Mouse (Mus musculus) left cerebral cortex, adult 11 months (tissue): ENCODE data around the gene Gm11639.
"Not testable (repeated sequence)": the region's sequence is repeated elsewhere in the genome, so short reads cannot be mapped to it uniquely, and the experiment has no call there.

Experiments
- DNase-seq: peaks from one replicate; pipeline ENCODE4 v3.0.0; 2022; ENCODE audit warnings: low spot score

Gene Gm11639

DNA sequence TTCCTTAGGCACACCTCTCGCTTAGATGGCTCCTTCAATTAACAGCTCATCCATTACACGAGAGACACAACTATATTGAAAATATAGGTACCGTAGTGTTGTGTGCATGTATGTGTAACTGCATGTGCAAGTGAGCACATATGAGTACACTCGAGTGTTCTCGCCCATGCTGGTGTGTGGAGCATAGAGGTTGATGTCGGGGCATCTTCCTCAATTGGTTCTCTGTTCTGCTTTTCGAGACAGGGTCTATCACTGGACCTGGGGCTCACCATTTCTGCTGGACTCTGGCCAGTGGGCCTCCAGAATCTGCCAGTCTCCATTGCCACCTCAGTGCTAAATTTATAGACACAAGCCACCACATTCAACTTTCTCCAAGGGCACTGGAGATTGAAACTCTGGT is 432.3 kb downstream of the Gm11639 start:
- DNase-seq, result no peak

DNA sequence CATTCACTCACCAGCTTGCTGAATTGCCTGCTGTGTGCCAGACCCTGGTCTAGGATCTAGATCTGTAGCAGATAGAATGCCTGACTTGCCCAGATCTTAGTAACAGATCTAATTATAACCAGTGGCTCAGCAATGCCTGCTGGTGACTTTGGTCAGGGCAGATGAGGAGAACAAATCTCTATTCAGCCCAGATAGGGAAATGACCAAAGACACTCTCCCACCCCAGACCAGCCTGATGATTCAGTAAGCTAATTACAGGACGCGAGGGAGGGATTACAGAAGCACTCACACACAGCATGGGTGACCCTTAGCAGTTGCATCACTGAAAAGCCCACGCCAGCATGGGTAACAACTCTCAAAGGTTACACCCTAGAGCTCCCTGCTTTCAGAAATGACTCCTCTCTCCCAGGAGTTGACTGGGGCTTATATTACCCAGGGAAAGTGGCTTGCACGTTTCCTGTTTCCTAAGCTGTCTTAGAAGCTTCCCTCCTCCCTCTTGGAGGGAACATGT is 435.1 kb downstream of the Gm11639 start:
- DNase-seq, result no peak

- DNase-seq, result not testable (repeated sequence)
Observed at GRCm38 (mm10) chr11:105121792-105122191, 436.3 kb downstream of the Gm11639 start.

DNA sequence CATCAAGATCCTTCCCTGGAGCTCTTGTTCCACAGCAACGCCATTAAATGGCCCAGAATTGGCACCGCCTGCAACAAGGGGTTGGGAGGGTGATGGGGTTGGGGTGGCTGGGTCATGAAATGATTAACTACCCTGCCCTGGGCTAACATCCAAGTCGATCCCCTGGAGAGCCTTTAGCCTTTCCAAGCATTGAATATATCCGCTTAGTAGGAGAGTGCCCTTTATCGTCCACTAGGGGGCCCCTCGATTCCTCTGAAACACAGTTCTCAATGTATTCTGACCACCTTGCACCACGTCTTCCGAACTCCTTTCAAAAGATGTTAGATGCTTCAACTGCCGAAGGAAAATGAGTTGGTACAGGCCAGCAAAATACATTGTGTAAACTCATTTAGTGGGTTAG is 438.5 kb downstream of the Gm11639 start:
- no peak for DNase-seq

GRCm38 (mm10) chr11:105125735-105126519 is 440.4 kb downstream of the Gm11639 start, which contains the start of gene Mettl2:
Gene Mettl2 (plus strand): TSS chr11:105126425.
- DNase-seq, result peak; percentile 71

DNA sequence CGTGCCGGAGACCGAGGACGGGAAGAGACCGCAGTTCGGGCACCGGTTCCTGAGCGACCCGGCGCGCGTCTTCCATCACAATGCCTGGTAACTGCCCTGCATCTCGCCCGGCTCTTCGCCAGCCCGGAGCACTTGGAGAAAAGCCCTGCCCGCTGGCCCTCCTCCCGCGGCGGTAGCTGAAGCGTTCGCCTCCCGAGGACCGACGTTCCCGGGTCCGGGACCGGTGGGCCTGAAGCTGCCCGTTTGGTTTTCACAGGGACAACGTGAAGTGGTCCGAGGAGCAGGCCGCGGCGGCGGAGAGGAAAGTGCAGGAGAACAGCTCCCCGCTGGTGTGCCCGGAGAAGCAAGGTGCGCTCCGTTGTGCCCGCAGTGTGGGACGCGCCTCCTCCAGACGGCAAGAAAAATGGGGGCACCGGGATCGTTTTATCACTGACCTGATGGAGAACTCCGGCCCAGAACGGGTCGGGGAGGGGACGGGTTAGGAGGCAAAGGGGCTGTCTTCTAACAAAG is 441.1 kb downstream of the Gm11639 start:
- peak; percentile 6 for DNase-seq

DNA sequence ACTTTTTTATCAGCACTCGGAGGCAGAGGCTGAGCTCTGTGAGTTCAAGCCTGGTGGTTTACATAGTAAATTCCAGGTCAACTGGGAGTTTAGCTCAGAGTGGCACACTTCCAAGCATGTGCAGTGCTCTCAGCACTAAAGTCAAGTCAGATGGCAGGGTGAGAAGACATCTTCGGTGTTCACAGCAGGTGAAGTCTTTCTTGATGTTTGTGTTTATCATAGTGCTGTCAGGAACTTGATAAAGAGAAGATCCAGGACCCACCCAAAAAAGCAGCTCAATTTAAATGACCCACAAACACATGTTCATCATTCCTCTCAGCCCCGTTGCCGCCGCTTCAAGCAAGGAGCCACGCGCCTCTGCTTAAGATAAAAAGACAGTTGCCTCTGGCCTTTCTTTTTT is 450.2 kb downstream of the Gm11639 start:
- no peak for DNase-seq

GRCm38 (mm10) chr11:105137255-105137654 is 451.7 kb downstream of the Gm11639 start:
- not testable (repeated sequence) for DNase-seq

DNA sequence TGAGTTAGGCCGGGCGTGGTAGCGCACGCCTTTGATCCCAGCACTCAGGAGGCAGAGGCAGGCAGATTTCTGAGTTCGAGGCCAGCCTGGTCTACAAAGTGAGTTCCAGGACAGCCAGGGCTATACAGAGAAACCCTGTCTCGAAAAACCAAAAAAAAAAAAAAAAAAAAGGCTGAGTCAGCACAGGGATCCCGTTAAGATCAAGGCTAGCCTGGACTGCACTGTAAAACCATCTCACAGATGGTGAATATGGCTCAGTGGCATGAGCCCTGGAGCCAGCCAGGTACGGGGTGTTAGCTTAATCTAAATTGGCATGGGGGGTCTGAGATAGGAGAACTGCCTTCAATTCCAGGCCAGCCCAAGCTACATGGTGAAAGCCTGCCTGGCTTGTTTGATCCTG is 455.0 kb downstream of the Gm11639 start:
- DNase-seq, result not testable (repeated sequence)

DNA sequence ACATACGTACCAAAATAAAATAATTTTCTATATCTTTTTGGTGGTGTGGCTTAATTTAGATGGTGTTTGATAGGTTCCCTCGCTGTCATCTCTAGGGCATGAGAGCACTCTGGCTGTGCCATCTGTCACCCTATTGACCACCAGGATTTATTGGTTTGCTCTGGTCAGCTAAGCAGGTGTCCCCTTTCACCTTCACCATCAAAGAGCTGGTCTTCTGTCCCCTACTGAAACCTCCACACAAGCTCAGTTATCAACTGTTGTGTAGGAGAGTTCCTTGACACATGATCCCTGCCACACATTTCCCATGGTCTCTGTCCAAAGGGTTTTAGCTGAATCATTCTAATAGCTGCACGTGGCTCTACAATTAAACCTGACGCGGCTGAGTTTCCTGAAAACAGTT is 455.6 kb downstream of the Gm11639 start:
- no peak for DNase-seq

DNA sequence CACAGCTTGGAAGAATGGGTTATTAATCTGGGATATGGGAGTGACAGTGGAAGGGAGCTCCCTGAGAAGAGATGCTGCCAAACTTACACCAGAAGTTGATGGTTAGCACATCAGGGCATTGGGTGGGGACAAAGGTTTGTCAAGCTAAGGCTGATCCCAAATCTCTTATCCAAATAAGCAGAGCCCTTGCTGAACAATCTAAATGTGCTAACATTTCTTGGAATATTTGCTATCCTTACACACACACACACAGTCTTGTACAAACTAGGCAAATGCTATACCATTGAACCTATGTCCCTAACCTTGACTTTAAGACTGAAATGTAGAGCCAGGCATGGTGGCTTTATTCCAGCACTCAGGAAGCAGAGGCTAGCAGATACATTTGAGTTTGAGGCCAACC is 458.1 kb downstream of the Gm11639 start:
- DNase-seq, result no peak

- no peak for DNase-seq
Observed at GRCm38 (mm10) chr11:105144084-105144483, 458.6 kb downstream of the Gm11639 start.

DNA sequence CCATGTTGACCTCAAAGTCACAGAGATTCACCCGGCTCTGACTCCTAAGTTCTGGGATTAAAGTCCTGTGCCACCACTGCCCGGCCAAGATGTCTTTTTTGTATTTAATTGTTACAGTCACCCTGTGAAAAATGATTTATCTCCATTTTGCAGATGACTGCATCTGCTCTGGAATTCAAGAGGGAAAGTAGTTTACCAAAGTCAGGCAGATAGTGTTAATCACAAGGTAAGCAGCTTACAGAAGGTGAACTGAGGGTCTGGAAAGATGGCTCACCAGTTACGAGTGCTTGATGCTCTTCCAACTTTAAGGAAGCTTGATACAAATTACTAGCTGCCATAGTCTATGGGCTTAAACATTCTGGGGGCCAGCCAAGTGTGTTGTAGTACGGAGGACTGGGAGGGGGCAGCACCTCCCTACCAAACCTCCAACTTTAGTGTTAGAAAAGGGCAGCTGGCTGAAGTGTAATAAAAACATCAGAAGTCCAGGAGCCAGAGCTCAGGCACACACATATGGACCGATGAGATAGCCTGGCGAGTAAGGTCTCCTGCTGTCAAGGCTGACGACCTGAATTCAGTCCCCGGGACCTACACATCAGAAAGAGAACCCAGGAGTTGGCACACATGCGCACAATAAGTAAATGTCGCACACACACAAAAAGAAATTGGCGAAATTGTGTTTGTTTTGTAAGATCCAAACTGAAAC is 459.2 kb downstream of the Gm11639 start:
- no peak for DNase-seq

GRCm38 (mm10) chr11:105145211-105145610 is 459.7 kb downstream of the Gm11639 start:
- DNase-seq, result no peak

DNA sequence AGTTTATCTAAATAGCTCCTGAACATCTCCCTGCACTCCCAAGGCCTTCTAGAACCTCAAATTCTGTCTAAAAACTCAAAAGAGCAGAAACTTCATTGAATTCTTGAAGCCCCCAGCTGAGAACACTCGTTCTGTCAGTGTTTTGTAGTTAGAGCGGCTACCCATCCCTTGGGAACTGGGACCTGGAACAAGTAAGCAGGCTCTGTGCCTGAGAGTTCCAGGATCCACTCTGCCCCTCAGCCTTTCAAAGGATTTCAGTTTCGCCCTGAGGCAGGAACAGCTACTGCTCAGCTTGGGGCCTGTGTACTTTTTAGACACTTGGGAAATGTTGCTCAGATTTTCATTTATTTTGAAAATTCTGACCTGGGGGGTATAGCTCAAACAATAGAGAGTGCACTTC is 461.1 kb downstream of the Gm11639 start, which contains the start of gene Gm10842:
Gene Gm10842, plus strand, starts transcription at position 301 of the 400 bp plus-strand sequence.
- DNase-seq, result no peak

DNA sequence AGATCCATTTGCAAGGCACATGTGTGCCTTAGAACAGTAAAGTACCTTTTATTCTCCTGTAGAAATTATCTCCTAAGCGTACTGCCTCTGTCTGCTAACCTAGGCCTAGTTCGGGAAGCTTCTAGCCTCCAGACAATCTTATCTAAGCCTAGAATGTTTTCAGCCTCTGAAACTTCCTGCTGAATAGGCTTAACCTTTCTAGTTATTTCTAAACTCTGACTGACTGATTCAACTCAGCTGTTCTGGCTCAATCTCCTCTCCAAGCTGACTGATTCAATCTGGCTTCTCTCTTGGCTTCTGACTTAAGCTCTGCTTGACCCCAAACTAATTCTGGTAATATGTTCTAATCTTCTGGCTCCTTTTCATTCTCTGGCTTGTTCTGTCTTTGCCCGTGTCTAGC is 463.8 kb downstream of the Gm11639 start:
- no peak for DNase-seq

DNA sequence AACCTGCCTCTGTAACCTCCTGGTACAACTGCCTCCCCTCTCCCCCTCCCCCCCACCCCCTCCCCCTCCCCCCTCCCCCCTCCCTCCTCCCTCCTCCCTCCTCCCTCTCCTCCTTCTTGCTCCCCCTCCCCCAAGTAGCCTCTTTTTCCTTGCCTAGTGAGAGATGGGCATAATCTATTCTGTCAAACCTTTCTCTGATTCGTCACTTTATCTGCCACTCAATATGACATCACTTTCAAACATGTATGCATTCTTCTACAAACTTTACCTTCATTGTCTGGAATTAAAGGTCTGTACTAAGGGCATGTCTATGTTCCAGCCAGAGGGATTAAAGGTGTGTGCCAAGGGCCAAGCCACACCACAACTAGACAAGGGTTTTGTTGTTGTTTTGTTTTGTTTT is 464.3 kb downstream of the Gm11639 start:
- DNase-seq, result no peak

DNA sequence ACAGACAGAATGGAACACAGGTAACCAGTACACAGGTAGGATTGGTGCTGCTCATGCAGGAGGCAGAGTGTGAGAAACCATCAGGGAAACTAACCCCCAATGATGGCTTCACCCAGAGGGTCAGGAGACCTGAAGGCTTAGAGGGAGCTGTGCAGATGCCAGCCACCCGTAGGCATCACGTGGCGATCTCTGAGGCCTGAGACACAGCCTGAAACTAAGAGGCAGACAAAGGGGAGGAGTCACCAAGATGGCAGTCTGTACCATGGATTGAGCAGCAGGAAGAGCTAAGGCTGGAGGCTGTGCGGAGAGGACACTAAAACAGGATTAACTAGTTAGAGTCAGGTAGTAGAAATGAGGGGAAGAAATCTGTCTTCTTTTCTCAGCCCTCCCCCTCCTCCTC is 465.2 kb downstream of the Gm11639 start:
- DNase-seq, result no peak

GRCm38 (mm10) chr11:105151226-105152016 is 465.9 kb downstream of the Gm11639 start:
- DNase-seq, result no peak

DNA sequence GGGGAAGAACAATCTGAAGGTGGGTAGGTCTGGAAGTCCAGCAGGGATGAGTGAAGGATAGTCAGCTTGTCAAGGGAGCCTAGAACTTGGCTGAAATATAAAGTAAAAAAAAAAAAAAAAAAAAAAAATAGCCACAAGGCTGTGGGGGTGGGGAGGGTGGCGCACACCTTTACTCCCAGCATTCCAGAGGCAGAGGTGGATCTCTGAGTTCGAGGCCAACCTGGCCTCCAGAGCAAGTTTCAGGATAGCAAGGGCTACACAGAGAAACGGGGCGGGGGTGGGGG is 466.5 kb downstream of the Gm11639 start:
- no peak for DNase-seq

DNA sequence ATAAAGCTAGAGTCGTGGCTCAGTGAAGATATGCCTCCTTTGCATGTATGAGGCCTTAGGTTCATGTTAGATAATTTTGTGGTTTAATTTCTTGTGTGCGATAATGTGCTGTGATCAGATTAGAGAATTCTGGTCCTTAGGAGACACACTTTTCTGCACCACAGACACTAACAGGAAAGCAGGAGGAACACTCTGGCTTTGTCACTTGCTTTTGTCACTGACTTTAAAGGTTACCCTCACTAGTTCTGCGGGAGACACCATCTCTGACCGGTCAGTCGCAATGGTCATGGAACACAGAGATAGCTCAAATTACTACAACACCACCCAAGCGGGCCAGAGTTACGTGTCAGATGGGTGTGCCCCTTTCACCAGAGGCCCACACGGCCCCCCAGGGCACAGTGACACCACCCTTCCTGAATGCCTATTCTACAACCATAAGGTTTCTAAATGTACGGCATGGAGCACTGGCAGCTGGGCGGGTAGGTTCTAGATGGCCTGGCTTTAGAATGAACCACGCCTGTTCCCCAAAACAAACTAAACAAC is 466.9 kb downstream of the Gm11639 start:
- DNase-seq, result no peak
